21 mouse cellular contexts compared by ENCODE assay signal in genomic region chr11:74956006-74956405, GRCm38 (mm10).
"Had no signal": no experiment of that assay in that cellular context is flagged by ENCODE, and none has a peak within 500 bp of the region (broad histone marks: within the 10 kb centered on the region; RNA-seq: fewer than 3 reads in every experiment).

No protein-coding gene starts in this region.

- DNase-seq: liver, postnatal 0 days; lung, adult 2 months; lung, postnatal 14 days; lung, postnatal 4 days; midbrain, embryonic 14.5 days; retina, postnatal 1 day; right cerebral cortex, adult 18-20 months; right cerebral cortex, postnatal 25 days; right cerebral cortex, postnatal 4 days; spleen, adult 18-20 months; thymus, adult 18-20 months; thymus, postnatal 14 days; thymus, postnatal 36 days had no signal

- H3K9me3 ChIP-seq: lung, embryonic 15.5 days; midbrain, embryonic 10.5 days; midbrain, embryonic 12.5 days; neural tube, embryonic 13.5 days; neural tube, embryonic 15.5 days had no signal

- H3K27ac ChIP-seq: lung, embryonic 15.5 days; midbrain, embryonic 10.5 days; midbrain, embryonic 12.5 days; neural tube, embryonic 13.5 days; neural tube, embryonic 15.5 days had no signal

- H3K4me2 ChIP-seq: lung, embryonic 15.5 days; midbrain, embryonic 12.5 days; neural tube, embryonic 13.5 days; neural tube, embryonic 15.5 days had no signal

- H3K4me3 ChIP-seq: lung, embryonic 15.5 days; midbrain, embryonic 10.5 days; midbrain, embryonic 12.5 days; myocyte; neural tube, embryonic 13.5 days; neural tube, embryonic 15.5 days had no signal

- H3K36me3 ChIP-seq: neural tube, embryonic 15.5 days had no signal

- H3K4me1 ChIP-seq: lung, embryonic 15.5 days; midbrain, embryonic 10.5 days; midbrain, embryonic 12.5 days; neural tube, embryonic 13.5 days; neural tube, embryonic 15.5 days had no signal

- H3K27me3 ChIP-seq: lung, embryonic 15.5 days; midbrain, embryonic 12.5 days; neural tube, embryonic 13.5 days; neural tube, embryonic 15.5 days had no signal

- ATAC-seq: liver, postnatal 0 days; lung, postnatal 0 days; midbrain, embryonic 16.5 days had no signal

- H3K9ac ChIP-seq: liver, postnatal 0 days; lung, embryonic 15.5 days; midbrain, embryonic 12.5 days; neural tube, embryonic 13.5 days; neural tube, embryonic 15.5 days had no signal
